In the genomic region with DNA sequence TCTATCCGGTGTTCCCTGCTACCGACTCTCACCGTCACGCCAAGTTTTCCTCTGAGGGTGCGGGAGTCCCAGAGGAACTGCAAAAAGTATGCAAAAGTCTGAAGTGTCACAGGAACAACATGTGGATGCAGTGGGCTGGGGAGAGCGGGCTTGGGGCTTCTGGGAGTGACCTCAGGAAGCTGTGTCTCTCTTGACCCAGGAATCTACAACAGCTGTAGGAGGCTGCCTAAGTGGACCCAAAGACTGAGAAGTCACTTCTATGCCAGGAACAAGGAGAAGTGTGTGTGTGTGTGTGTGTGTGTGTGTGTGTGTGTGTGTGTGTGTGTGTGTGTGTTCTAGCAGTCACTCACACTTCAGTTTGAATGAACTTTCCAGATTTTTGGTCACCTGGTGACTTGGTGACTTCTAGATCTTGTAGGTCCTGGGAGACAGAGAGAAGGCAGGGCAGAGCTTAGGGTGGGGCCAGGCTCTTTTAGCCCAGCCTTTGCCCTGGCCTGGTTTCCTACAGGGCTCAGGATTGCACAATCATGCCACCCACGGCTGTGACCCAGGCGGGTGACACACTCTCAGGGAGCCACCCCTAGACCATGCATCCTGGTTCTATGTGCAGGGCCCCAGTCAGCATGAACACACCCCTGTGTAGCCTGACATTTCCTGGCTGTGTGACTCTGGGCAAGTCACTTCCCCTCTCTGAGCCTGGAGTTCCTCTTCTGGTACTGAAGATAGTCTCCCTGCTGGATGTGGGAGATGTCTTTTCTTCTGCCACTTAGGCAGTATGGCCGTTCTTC, we compare ENCODE assay signal across 8 mouse cellular contexts.
DNase-seq lines count a peak whose midpoint lies in the region; ATAC-seq lines count a peak whose summit lies in the region.

No protein-coding gene starts in this region.

- DNase-seq in adrenal gland, adult (ENCODE audit: inconsistent age in 2 of 2, low spot score in 1 of 2): peak; percentile 83 to 94
- DNase-seq in adrenal gland, postnatal 4 days (ENCODE audit: low spot score in 2 of 2): no peak
- peak; percentile 86 for DNase-seq in induced T-regulatory cell, adult 2 months (ENCODE audit: low read depth)
- DNase-seq in lung, postnatal 36 days: peak; percentile 92
- DNase-seq in right cerebral cortex, postnatal 36 days (ENCODE audit: low spot score in 2 of 2): no peak
- DNase-seq in ovary, postnatal 36 days (ENCODE audit: low spot score): no peak

- 87% methylated on average over 9 of the region's 9 CpGs for WGBS in forebrain, embryonic 12.5 days

- ATAC-seq in activated CD4-positive, CD25-positive, alpha-beta regulatory T cell, adult 4 months: peak; percentile 86
- no peak for ATAC-seq in forebrain, embryonic 12.5 days (ENCODE audit: low FRiP score)

- H3K4me1 ChIP-seq in forebrain, embryonic 12.5 days: peaks cover 7% of the 10 kb centered on the region; the same call in 1 of the 2 replicates

- H3K9ac ChIP-seq in forebrain, embryonic 12.5 days: no peak overlapping the region

- H3K27ac ChIP-seq in forebrain, embryonic 12.5 days: no peak overlapping the region

- no peak overlapping the region for H3K4me3 ChIP-seq in forebrain, embryonic 12.5 days (replicated peaks)

- no peaks in the 10 kb centered on the region for H3K36me3 ChIP-seq in forebrain, embryonic 12.5 days (replicated peaks)

- H3K9me3 ChIP-seq in forebrain, embryonic 12.5 days: no peaks in the 10 kb centered on the region

- no peaks in the 10 kb centered on the region for H3K27me3 ChIP-seq in forebrain, embryonic 12.5 days

- no peak overlapping the region for H3K4me2 ChIP-seq in forebrain, embryonic 12.5 days

Comparison
In these comparisons a context has a peak if more than half of its experiments do, and no peak if none do; other contexts are left out.
1. DNase-seq: peak in adrenal gland, adult (2 of 2), induced T-regulatory cell, adult 2 months (single experiment) and lung, postnatal 36 days (single experiment); none in adrenal gland, postnatal 4 days (0 of 2), right cerebral cortex, postnatal 36 days (0 of 2) and ovary, postnatal 36 days (single experiment).